Mouse (Mus musculus) megakaryocyte, adult 5-6 weeks (primary cell): Measurements from ENCODE around the gene Tuba1c. TPM values are rescaled to one million over a fixed set of nuclear protein-coding genes. Genes with fewer than 3 reads are reported as not detected.

ENCODE experiments used
- total RNA-seq, 2 experiments: library from RNA; stranded (forward) in 1 of 2; stranded (reverse) in 1 of 2; fragments of 153-499, 151-499 nt in 1 of 2; fragments of 221-1000, 200-1000 nt in 1 of 2; gene quantifications; 2 replicates each; pipeline versions ENCODE4 v1.2.3 to v1.2.4; 2015 to 2017

Gene Tuba1c
- total RNA-seq, 2 experiments from 2014 or later: 124 to 232 TPM

Other genes starting within 250 kb of the Tuba1c start
- not detected in 2 replicates for gene Wnt1, start 240.0 kb upstream of the Tuba1c start, total RNA-seq (2015)
- not detected in 2 replicates for gene Wnt1, start 240.0 kb upstream of the Tuba1c start, total RNA-seq (2017)
- not detected in 2 replicates for gene Ddn, start 220.4 kb upstream of the Tuba1c start, total RNA-seq (2015)
- gene Ddn, start 220.4 kb upstream of the Tuba1c start, total RNA-seq (2017): 0.15 and 0.16 TPM in 2 replicates
- 60.5 TPM in 2 replicates for gene Prkag1, start 198.4 kb upstream of the Tuba1c start, total RNA-seq (2015)
- gene Prkag1, start 198.4 kb upstream of the Tuba1c start, total RNA-seq (2017): 99.7 and 126 TPM in 2 replicates
- 33.7 and 37.1 TPM in 2 replicates for gene Kmt2d, start 158.7 kb upstream of the Tuba1c start, total RNA-seq (2015)
- 16.7 and 52.1 TPM in 2 replicates for gene Kmt2d, start 158.7 kb upstream of the Tuba1c start, total RNA-seq (2017)
- 4.8 and 9.6 TPM in 2 replicates for gene Rhebl1, start 135.4 kb upstream of the Tuba1c start, total RNA-seq (2015)
- 3.4 and 10.2 TPM in 2 replicates for gene Rhebl1, start 135.4 kb upstream of the Tuba1c start, total RNA-seq (2017)
- gene Dhh, start 131.4 kb upstream of the Tuba1c start, total RNA-seq (2015): not detected in 2 replicates
- gene Dhh, start 131.4 kb upstream of the Tuba1c start, total RNA-seq (2017): not detected in 2 replicates
- gene Lmbr1l, start 111.7 kb upstream of the Tuba1c start, total RNA-seq (2015): 10.7 and 11.1 TPM in 2 replicates
- 11.1 and 28.8 TPM in 2 replicates for gene Lmbr1l, start 111.7 kb upstream of the Tuba1c start, total RNA-seq (2017)
- gene Tuba1b, start 95.3 kb upstream of the Tuba1c start, total RNA-seq (2015): 2,048 and 2,084 TPM in 2 replicates
- 628 and 646 TPM in 2 replicates for gene Tuba1b, start 95.3 kb upstream of the Tuba1c start, total RNA-seq (2017)
- 0.25 and 0.64 TPM in 2 replicates for gene Gm49450, start 76.3 kb upstream of the Tuba1c start, total RNA-seq (2015)
- not detected in 2 replicates for gene Gm49450, start 76.3 kb upstream of the Tuba1c start, total RNA-seq (2017)
- 118 and 120 TPM in 2 replicates for gene Tuba1a, start 76.2 kb upstream of the Tuba1c start, total RNA-seq (2015)
- 64.2 and 66.5 TPM in 2 replicates for gene Tuba1a, start 76.2 kb upstream of the Tuba1c start, total RNA-seq (2017)
- not detected in 2 replicates for gene Prph, start 25.3 kb downstream of the Tuba1c start, total RNA-seq (2015)
- not detected in 2 replicates for gene Prph, start 25.3 kb downstream of the Tuba1c start, total RNA-seq (2017)
- 27.1 and 37.2 TPM in 2 replicates for gene Troap, start 44.7 kb downstream of the Tuba1c start, total RNA-seq (2015)
- gene Troap, start 44.7 kb downstream of the Tuba1c start, total RNA-seq (2017): 27.9 and 28.3 TPM in 2 replicates
- not detected in 2 replicates for gene C1ql4, start 57.9 kb downstream of the Tuba1c start, total RNA-seq (2015)
- gene C1ql4, start 57.9 kb downstream of the Tuba1c start, total RNA-seq (2017): not detected in 2 replicates
- gene Dnajc22, start 63.3 kb downstream of the Tuba1c start, total RNA-seq (2015): not detected in 2 replicates
- 0.11 TPM in 1 of 2 replicates, not detected in the other for gene Dnajc22, start 63.3 kb downstream of the Tuba1c start, total RNA-seq (2017)
- not detected in 2 replicates for gene Spats2, start 96.0 kb downstream of the Tuba1c start, total RNA-seq (2015)
- gene Spats2, start 96.0 kb downstream of the Tuba1c start, total RNA-seq (2017): not detected in 2 replicates
- gene Kcnh3, start 195.0 kb downstream of the Tuba1c start, total RNA-seq (2015): not detected in 2 replicates
- not detected in 2 replicates for gene Kcnh3, start 195.0 kb downstream of the Tuba1c start, total RNA-seq (2017)
- 30.6 and 38.3 TPM in 2 replicates for gene Mcrs1, start 222.1 kb downstream of the Tuba1c start, total RNA-seq (2015)
- 29.4 and 30.4 TPM in 2 replicates for gene Mcrs1, start 222.1 kb downstream of the Tuba1c start, total RNA-seq (2017)